Mouse (Mus musculus): Measurements from ENCODE around the gene Fgfbp1.

DNA sequence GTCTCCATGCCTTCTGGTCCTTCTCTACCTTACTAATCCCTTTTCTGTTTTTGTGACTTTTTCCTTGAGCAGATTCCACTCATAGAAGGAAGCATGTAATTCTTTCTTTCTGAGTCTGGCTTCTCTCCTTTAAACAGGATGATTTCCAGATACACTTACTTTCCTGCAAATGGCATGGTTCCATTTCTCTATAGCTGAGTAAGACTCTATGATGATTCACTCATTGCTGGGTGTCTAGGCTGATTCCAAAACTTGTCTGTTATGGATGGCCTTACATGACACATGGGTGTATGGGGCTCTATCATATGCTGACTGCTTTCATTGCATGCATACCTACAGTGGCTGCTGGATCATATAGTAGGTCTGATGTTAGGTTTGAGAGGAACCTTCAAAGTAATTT lies 4.6 kb upstream of the Fgfbp1 start:
- TF ChIP-seq CTCF (IDR thresholded peaks at IDR 0.05; ENCODE audit: borderline replicate concordance, control insufficient read depth, extremely low read depth, insufficient read depth, low read length, poor library complexity) (no peak), POLR2A (IDR thresholded peaks at IDR 0.05; ENCODE audit: control insufficient read depth, extremely low read depth, insufficient read depth, low read length, poor library complexity) (no peak)
